Mouse (Mus musculus) midbrain, embryonic 12.5 days (tissue): Measurements from ENCODE around the gene Fgfr2. TPM values are rescaled to one million over a fixed set of nuclear protein-coding genes. Genes with fewer than 3 reads are reported as not detected.

Experiments used
- ATAC-seq: fragments of 200-750 bp; cut with Nextera tagmentation; 2 replicates; pipeline ENCODE4 v1.8.0; 2017; ENCODE audit warnings: low read depth, moderate TSS enrichment, moderate library complexity; ENCODE audit not compliant: low FRiP score
- H3K27ac ChIP-seq: fragments of 300-500 bp; sonication (generic); replicated peaks from 2 replicates; pipeline ENCODE4 v1.5.1; 2016; ENCODE audit warnings: mild to moderate bottlenecking
- H3K27me3 ChIP-seq: fragments of 300-500 bp; sonication (generic); 2 replicates; pipeline ENCODE4 v1.6.1; 2016; ENCODE audit warnings: mild to moderate bottlenecking
- H3K36me3 ChIP-seq: fragments of 300-500 bp; sonication (generic); 2 replicates; pipeline ENCODE4 v1.6.1; 2016
- H3K4me1 ChIP-seq: fragments of 300-500 bp; sonication (generic); 2 replicates; pipeline ENCODE4 v1.6.1; 2016
- H3K4me2 ChIP-seq: fragments of 300-500 bp; sonication (generic); replicated peaks from 2 replicates; pipeline ENCODE4 v1.6.1; 2016; ENCODE audit warnings: mild to moderate bottlenecking, moderate library complexity
- H3K4me3 ChIP-seq: fragments of 300-500 bp; sonication (generic); 2 replicates; pipeline ENCODE4 v1.5.1; 2016; ENCODE audit warnings: mild to moderate bottlenecking
- H3K9ac ChIP-seq: fragments of 300-500 bp; sonication (generic); replicated peaks from 2 replicates; pipeline ENCODE4 v1.6.1; 2016; ENCODE audit warnings: mild to moderate bottlenecking, moderate library complexity
- H3K9me3 ChIP-seq: fragments of 300-500 bp; sonication (generic); 2 replicates; pipeline ENCODE4 v1.6.1; 2016; ENCODE audit warnings: mild to moderate bottlenecking
- WGBS: fragments of 180-500 bp; shearing (Covaris S2); methylation state at CpG from one replicate; pipeline ENCODE4 v1.1.7; 2016; 5-methylcytosine and 5-hydroxymethylcytosine counted together
- polyA plus RNA-seq: library from polyadenylated mRNA; unstranded; fragments of >200 nt; fragmentation: Nextera tagmentation; extraction: Ambion mirVana; gene quantifications from 2 replicates; pipeline ENCODE4 v1.2.1, GENCODE M21; 2016

Gene Fgfr2
- polyA plus RNA-seq, 1 experiment from 2014 or later, result 96.5 TPM

GRCm38 (mm10) chr7:130726724-130727422 is 2396.3 kb downstream of the Fgfr2 start:
- Histone ChIP-seq H3K4me3 (no peak overlapping the region), H3K36me3 (peaks cover 57% of the 10 kb centered on the region), H3K27me3 (no peaks in the 10 kb centered on the region), H3K4me2 (no peak overlapping the region), H3K27ac (no peak overlapping the region), H3K9me3 (no peaks in the 10 kb centered on the region), H3K9ac (no peak overlapping the region), H3K4me1 (peaks cover 7% of the 10 kb centered on the region; the same call in 1 of the 2 replicates)
- ATAC-seq, result no peak
- 70% methylated on average over 8 of the region's 8 CpGs for WGBS

GRCm38 (mm10) chr7:130726185-130726584 is 2397.0 kb downstream of the Fgfr2 start:
- H3K27ac ChIP-seq, result no peak overlapping the region

GRCm38 (mm10) chr7:130720646-130721335 is 2402.4 kb downstream of the Fgfr2 start:
- no peak for ATAC-seq
- peaks cover 25% of the 10 kb centered on the region for H3K4me1 ChIP-seq
- peaks cover 43% of the 10 kb centered on the region for H3K36me3 ChIP-seq
- no peaks in the 10 kb centered on the region for H3K9me3 ChIP-seq
- H3K4me2 ChIP-seq, result no peak overlapping the region
- WGBS, result 55% methylated on average over 9 of the region's 9 CpGs
- peak overlapping the region; percentile 79 for H3K27ac ChIP-seq
- no peaks in the 10 kb centered on the region for H3K27me3 ChIP-seq
- H3K9ac ChIP-seq, result no peak overlapping the region
- H3K4me3 ChIP-seq, result no peak overlapping the region

More at GRCm38 (mm10) chr7:130726185-130726584, 2397.0 kb downstream of the Fgfr2 start:
- ATAC-seq, result no peak
- H3K36me3 ChIP-seq, result peaks cover 57% of the 10 kb centered on the region
- 95% methylated on average over 3 of the region's 3 CpGs for WGBS
- H3K27me3 ChIP-seq, result no peaks in the 10 kb centered on the region
- no peak overlapping the region for H3K4me2 ChIP-seq
- H3K4me3 ChIP-seq, result no peak overlapping the region
- no peaks in the 10 kb centered on the region for H3K9me3 ChIP-seq
- H3K4me1 ChIP-seq, result peaks cover under 1% of the 10 kb centered on the region; the same call in 1 of the 2 replicates
- no peak overlapping the region for H3K9ac ChIP-seq

GRCm38 (mm10) chr7:130719931-130720598 is 2403.1 kb downstream of the Fgfr2 start:
- Histone ChIP-seq H3K4me1 (peaks cover 25% of the 10 kb centered on the region), H3K4me2 (peak overlapping the region; percentile 24), H3K27ac (peak overlapping the region; percentile 79), H3K9me3 (no peaks in the 10 kb centered on the region), H3K27me3 (no peaks in the 10 kb centered on the region), H3K4me3 (no peak overlapping the region), H3K36me3 (peaks cover 40% of the 10 kb centered on the region), H3K9ac (peak overlapping the region; percentile 37; the same call in 1 of the 2 replicates)
- no peak for ATAC-seq
- WGBS, result 5% methylated on average over 16 of the region's 16 CpGs

- 91% methylated on average over 6 of the region's 6 CpGs for WGBS
- Histone ChIP-seq H3K4me3 (no peak overlapping the region), H3K4me1 (peaks cover 36% of the 10 kb centered on the region), H3K27me3 (no peaks in the 10 kb centered on the region), H3K4me2 (no peak overlapping the region), H3K36me3 (peaks cover 25% of the 10 kb centered on the region), H3K9ac (no peak overlapping the region), H3K27ac (no peak overlapping the region), H3K9me3 (no peaks in the 10 kb centered on the region)
- no peak for ATAC-seq
Measured at GRCm38 (mm10) chr7:130716989-130717388, 2406.2 kb downstream of the Fgfr2 start.

GRCm38 (mm10) chr7:130716341-130716740 is 2406.8 kb downstream of the Fgfr2 start:
- no peaks in the 10 kb centered on the region for H3K9me3 ChIP-seq
- H3K27ac ChIP-seq, result no peak overlapping the region
- WGBS, result 100% methylated on average over 4 of the region's 4 CpGs
- H3K4me3 ChIP-seq, result no peak overlapping the region
- no peak overlapping the region for H3K9ac ChIP-seq
- H3K27me3 ChIP-seq, result no peaks in the 10 kb centered on the region
- H3K4me1 ChIP-seq, result peaks cover 36% of the 10 kb centered on the region
- ATAC-seq, result no peak
- no peak overlapping the region for H3K4me2 ChIP-seq
- peaks cover 25% of the 10 kb centered on the region for H3K36me3 ChIP-seq

GRCm38 (mm10) chr7:130715467-130715866 is 2407.7 kb downstream of the Fgfr2 start:
- no peak for ATAC-seq
- Histone ChIP-seq H3K4me3 (no peak overlapping the region), H3K9me3 (no peaks in the 10 kb centered on the region), H3K27me3 (no peaks in the 10 kb centered on the region), H3K4me2 (no peak overlapping the region), H3K36me3 (peaks cover 25% of the 10 kb centered on the region), H3K4me1 (peaks cover 38% of the 10 kb centered on the region), H3K27ac (no peak overlapping the region), H3K9ac (no peak overlapping the region)
- 94% methylated on average over 3 of the region's 3 CpGs for WGBS

- peaks cover 38% of the 10 kb centered on the region for H3K4me1 ChIP-seq
- no peaks in the 10 kb centered on the region for H3K27me3 ChIP-seq
- ATAC-seq, result no peak
- no peak overlapping the region for H3K4me3 ChIP-seq
- H3K9me3 ChIP-seq, result no peaks in the 10 kb centered on the region
- no peak overlapping the region; the same call in 1 of the 2 replicates for H3K27ac ChIP-seq
- H3K4me2 ChIP-seq, result no peak overlapping the region
- H3K9ac ChIP-seq, result no peak overlapping the region
- H3K36me3 ChIP-seq, result peaks cover 22% of the 10 kb centered on the region
- WGBS, result 46% methylated on average over 6 of the region's 6 CpGs
Measured at GRCm38 (mm10) chr7:130713319-130713718, 2409.8 kb downstream of the Fgfr2 start.

- no peak for ATAC-seq
- no peak overlapping the region for H3K4me3 ChIP-seq
- no peak overlapping the region for H3K4me2 ChIP-seq
- WGBS, result 85% methylated on average over 7 of the region's 7 CpGs
- peaks cover 7% of the 10 kb centered on the region for H3K36me3 ChIP-seq
- no peaks in the 10 kb centered on the region for H3K9me3 ChIP-seq
- H3K27ac ChIP-seq, result no peak overlapping the region
- H3K27me3 ChIP-seq, result no peaks in the 10 kb centered on the region
- no peak overlapping the region for H3K9ac ChIP-seq
- H3K4me1 ChIP-seq, result peaks cover 43% of the 10 kb centered on the region
Measured at GRCm38 (mm10) chr7:130711851-130712250, 2411.3 kb downstream of the Fgfr2 start.

- Histone ChIP-seq H3K27ac (peak overlapping the region; percentile 52; the same call in 1 of the 2 replicates), H3K36me3 (no peaks in the 10 kb centered on the region), H3K4me2 (no peak overlapping the region), H3K4me1 (peaks cover 43% of the 10 kb centered on the region), H3K4me3 (no peak overlapping the region), H3K9me3 (no peaks in the 10 kb centered on the region), H3K9ac (0 out of 2 replicates have a peak overlapping the region, but pooled peaks have one; percentile 7), H3K27me3 (no peaks in the 10 kb centered on the region)
- ATAC-seq, result no peak
- WGBS, result 59% methylated on average over 9 of the region's 9 CpGs
Measured at GRCm38 (mm10) chr7:130709372-130710274, 2413.5 kb downstream of the Fgfr2 start.

GRCm38 (mm10) chr7:130708940-130709339 is 2414.2 kb downstream of the Fgfr2 start:
- WGBS, result 65% methylated on average over 9 of the region's 9 CpGs
- H3K4me2 ChIP-seq, result no peak overlapping the region
- H3K36me3 ChIP-seq, result no peaks in the 10 kb centered on the region
- no peak overlapping the region for H3K9ac ChIP-seq
- no peaks in the 10 kb centered on the region for H3K9me3 ChIP-seq
- ATAC-seq, result no peak
- H3K4me1 ChIP-seq, result peaks cover 43% of the 10 kb centered on the region
- no peak overlapping the region; the same call in 1 of the 2 replicates for H3K27ac ChIP-seq
- no peak overlapping the region for H3K4me3 ChIP-seq
- no peaks in the 10 kb centered on the region for H3K27me3 ChIP-seq
